19 mouse cellular contexts compared by ENCODE assay signal in genomic region chr1:86349201-86349600, GRCm38 (mm10). TPM values are rescaled to one million over a fixed set of nuclear protein-coding genes. Genes with fewer than 3 reads are reported as not detected.
DNase-seq lines count a peak whose midpoint lies in the region; ATAC-seq and TF ChIP-seq lines count a peak whose summit lies in the region.
"Had no signal": no experiment of that assay in that cellular context is flagged by ENCODE, and none has a peak within 500 bp of the region (broad histone marks: within the 10 kb centered on the region; RNA-seq: fewer than 3 reads in every experiment).

No protein-coding gene starts in this region.

- 91% methylated on average over 3 of the region's 3 CpGs for WGBS in hindbrain, postnatal 0 days
- WGBS in hindbrain, embryonic 12.5 days, result 87% methylated on average over 3 of the region's 3 CpGs
- WGBS in liver, embryonic 13.5 days (ENCODE audit: insufficient replicate concordance), result 81% methylated on average over 3 of the region's 3 CpGs
- 87% methylated on average over 3 of the region's 3 CpGs for WGBS in liver, postnatal 0 days (ENCODE audit: insufficient replicate concordance)
- 92% methylated on average over 3 of the region's 3 CpGs for WGBS in forebrain, embryonic 12.5 days

- no peaks in the 10 kb centered on the region for H3K4me1 ChIP-seq in hindbrain, postnatal 0 days (ENCODE audit: insufficient read depth, low read length)
- H3K4me1 ChIP-seq in hindbrain, embryonic 12.5 days, result no peaks in the 10 kb centered on the region
- peaks cover 9% of the 10 kb centered on the region; the same call in 1 of the 2 replicates for H3K4me1 ChIP-seq in liver, embryonic 13.5 days (replicated peaks)
- no peaks in the 10 kb centered on the region; the same call in 1 of the 2 replicates for H3K4me1 ChIP-seq in liver, postnatal 0 days (ENCODE audit: insufficient read depth)
- H3K4me1 ChIP-seq in ES-Bruce4 (ENCODE audit: control insufficient read depth, insufficient read depth, low read length), result peaks cover 3% of the 10 kb centered on the region
- no peaks in the 10 kb centered on the region for H3K4me1 ChIP-seq in forebrain, embryonic 12.5 days
- H3K4me1 ChIP-seq: embryonic facial prominence, embryonic 12.5 days; heart, embryonic 13.5 days had no signal

- H3K27ac ChIP-seq in hindbrain, postnatal 0 days, result no peak overlapping the region
- H3K27ac ChIP-seq in hindbrain, embryonic 12.5 days, result no peak overlapping the region
- H3K27ac ChIP-seq in liver, embryonic 13.5 days, result peak overlapping the region; percentile 44; the same call in 1 of the 2 replicates
- no peak overlapping the region for H3K27ac ChIP-seq in liver, postnatal 0 days (ENCODE audit: low read depth)
- H3K27ac ChIP-seq in ES-Bruce4 (ENCODE audit: insufficient read depth, low read length), result peak overlapping the region; percentile 95
- H3K27ac ChIP-seq in forebrain, embryonic 12.5 days, result no peak overlapping the region
- H3K27ac ChIP-seq: embryonic facial prominence, embryonic 12.5 days; heart, embryonic 13.5 days had no signal

- no peaks in the 10 kb centered on the region for H3K9me3 ChIP-seq in hindbrain, postnatal 0 days (ENCODE audit: low read length)
- H3K9me3 ChIP-seq in hindbrain, embryonic 12.5 days (replicated peaks), result no peaks in the 10 kb centered on the region
- H3K9me3 ChIP-seq in liver, embryonic 13.5 days (replicated peaks), result no peaks in the 10 kb centered on the region
- no peaks in the 10 kb centered on the region for H3K9me3 ChIP-seq in liver, postnatal 0 days (ENCODE audit: low read length)
- H3K9me3 ChIP-seq in ES-Bruce4 (replicated peaks; ENCODE audit: control insufficient read depth, insufficient read depth, low read length, poor library complexity, severe bottlenecking), result no peaks in the 10 kb centered on the region
- no peaks in the 10 kb centered on the region for H3K9me3 ChIP-seq in forebrain, embryonic 12.5 days
- H3K9me3 ChIP-seq: embryonic facial prominence, embryonic 12.5 days; G1E; heart, embryonic 13.5 days had no signal

- no peak for TF ChIP-seq EP300 in liver, postnatal 0 days (IDR thresholded peaks at IDR 0.05; ENCODE audit: low read depth)
- TF ChIP-seq EP300 in ES-Bruce4 (IDR thresholded peaks at IDR 0.05; ENCODE audit: insufficient read depth, low read depth, low read length), result no peak

- no peak overlapping the region for H3K4me2 ChIP-seq in hindbrain, postnatal 0 days (ENCODE audit: low read depth, low read length)
- no peak overlapping the region for H3K4me2 ChIP-seq in hindbrain, embryonic 12.5 days (replicated peaks)
- no peak overlapping the region for H3K4me2 ChIP-seq in liver, embryonic 13.5 days
- no peak overlapping the region for H3K4me2 ChIP-seq in liver, postnatal 0 days (ENCODE audit: low read depth, low read length)
- H3K4me2 ChIP-seq in forebrain, embryonic 12.5 days, result no peak overlapping the region
- H3K4me2 ChIP-seq: embryonic facial prominence, embryonic 12.5 days; heart, embryonic 13.5 days had no signal

- DNase-seq in hindbrain, postnatal 0 days (ENCODE audit: low spot score), result no peak
- DNase-seq in liver, embryonic 13.5 days, result no peak
- DNase-seq in liver, postnatal 0 days, result no peak
- DNase-seq in layer of hippocampus, postnatal 36 days, result no peak
- DNase-seq: cerebellum, adult 11-12 months; cerebellum, adult 9-10 months; cerebellum, postnatal 25 days; gastrocnemius, postnatal 14 days; heart, postnatal 36 days had no signal

- ATAC-seq in hindbrain, postnatal 0 days, result 0 out of 2 replicates have a peak, but pooled peaks have one; percentile 27
- no peak for ATAC-seq in hindbrain, embryonic 12.5 days (ENCODE audit: low FRiP score)
- 0 out of 2 replicates have a peak, but pooled peaks have one; percentile 3 for ATAC-seq in liver, embryonic 13.5 days (ENCODE audit: low read depth)
- no peak for ATAC-seq in liver, postnatal 0 days
- ATAC-seq in forebrain, embryonic 12.5 days (ENCODE audit: low FRiP score), result no peak
- ATAC-seq: forebrain, embryonic 16.5 days; hindbrain, embryonic 16.5 days had no signal

- no peak for TF ChIP-seq CTCF in hindbrain, postnatal 0 days (IDR thresholded peaks at IDR 0.05; ENCODE audit: low read depth)
- no peak for TF ChIP-seq CTCF in liver, postnatal 0 days (IDR thresholded peaks at IDR 0.05; ENCODE audit: low read depth)
- no peak for TF ChIP-seq CTCF in ES-Bruce4 (IDR thresholded peaks at IDR 0.05; ENCODE audit: low read depth, low read length)

- H3K36me3 ChIP-seq in hindbrain, postnatal 0 days (ENCODE audit: insufficient read depth, low read length), result peaks cover 61% of the 10 kb centered on the region
- H3K36me3 ChIP-seq in hindbrain, embryonic 12.5 days, result peaks cover 66% of the 10 kb centered on the region
- H3K36me3 ChIP-seq in liver, embryonic 13.5 days, result peaks cover 74% of the 10 kb centered on the region
- H3K36me3 ChIP-seq in liver, postnatal 0 days (replicated peaks; ENCODE audit: insufficient read depth, low read length), result peaks cover 64% of the 10 kb centered on the region
- H3K36me3 ChIP-seq in ES-Bruce4 (ENCODE audit: control insufficient read depth, insufficient read depth, low read length, poor library complexity, severe bottlenecking), result peaks cover 77% of the 10 kb centered on the region
- peaks cover 81% of the 10 kb centered on the region for H3K36me3 ChIP-seq in forebrain, embryonic 12.5 days (replicated peaks)

- TF ChIP-seq POLR2A in ES-Bruce4 (IDR thresholded peaks at IDR 0.05; ENCODE audit: insufficient read depth, low read length), result no peak

- no peak overlapping the region for H3K9ac ChIP-seq in hindbrain, postnatal 0 days (replicated peaks; ENCODE audit: low read length)
- no peak overlapping the region for H3K9ac ChIP-seq in hindbrain, embryonic 12.5 days
- no peak overlapping the region for H3K9ac ChIP-seq in liver, embryonic 13.5 days
- H3K9ac ChIP-seq in liver, postnatal 0 days (replicated peaks), result no peak overlapping the region
- no peak overlapping the region for H3K9ac ChIP-seq in ES-Bruce4 (ENCODE audit: low read depth, poor library complexity, severe bottlenecking)
- no peak overlapping the region for H3K9ac ChIP-seq in forebrain, embryonic 12.5 days
- H3K9ac ChIP-seq: embryonic facial prominence, embryonic 12.5 days; heart, embryonic 13.5 days had no signal

- H3K27me3 ChIP-seq in hindbrain, postnatal 0 days (ENCODE audit: insufficient read depth, low read length), result no peaks in the 10 kb centered on the region
- no peaks in the 10 kb centered on the region for H3K27me3 ChIP-seq in hindbrain, embryonic 12.5 days
- H3K27me3 ChIP-seq in liver, embryonic 13.5 days, result no peaks in the 10 kb centered on the region
- no peaks in the 10 kb centered on the region for H3K27me3 ChIP-seq in liver, postnatal 0 days (ENCODE audit: insufficient read depth, low read length)
- no peaks in the 10 kb centered on the region for H3K27me3 ChIP-seq in ES-Bruce4 (ENCODE audit: control insufficient read depth, insufficient read depth, low read length, poor library complexity, severe bottlenecking)
- H3K27me3 ChIP-seq in forebrain, embryonic 12.5 days, result no peaks in the 10 kb centered on the region
- H3K27me3 ChIP-seq: embryonic facial prominence, embryonic 12.5 days; heart, embryonic 13.5 days had no signal

- H3K4me3 ChIP-seq in hindbrain, postnatal 0 days (ENCODE audit: low read length), result no peak overlapping the region
- H3K4me3 ChIP-seq in hindbrain, embryonic 12.5 days, result no peak overlapping the region
- no peak overlapping the region for H3K4me3 ChIP-seq in liver, embryonic 13.5 days (replicated peaks)
- H3K4me3 ChIP-seq in liver, postnatal 0 days (ENCODE audit: low read depth, low read length), result no peak overlapping the region
- no peak overlapping the region for H3K4me3 ChIP-seq in ES-Bruce4 (ENCODE audit: low read depth, low read length)
- no peak overlapping the region for H3K4me3 ChIP-seq in forebrain, embryonic 12.5 days (replicated peaks)
- H3K4me3 ChIP-seq: embryonic facial prominence, embryonic 12.5 days; heart, embryonic 13.5 days had no signal

RNA-seq across cellular contexts. Expression of gene Ncl, which starts 10.0 kb away (rescaled TPM):
- total RNA-seq in hindbrain, postnatal 0 days (2014; rRNA removed), result 15.1 and 17.2 TPM in 2 replicates
- polyA plus RNA-seq in hindbrain, postnatal 0 days (2015; fragmentation: Nextera tagmentation; extraction: Ambion mirVana), result 203 and 213 TPM in 2 replicates
- 345 and 366 TPM in 2 replicates for polyA plus RNA-seq in hindbrain, embryonic 12.5 days (2016; fragmentation: Nextera tagmentation; extraction: Ambion mirVana)
- 423 and 530 TPM in 2 replicates for polyA plus RNA-seq in liver, embryonic 13.5 days (2015; fragmentation: Nextera tagmentation; extraction: Ambion mirVana)
- polyA plus RNA-seq in liver, postnatal 0 days (2015; fragmentation: Nextera tagmentation; extraction: Ambion mirVana), result 169 and 175 TPM in 2 replicates
- polyA plus RNA-seq in ES-Bruce4 (2011; ENCODE audit: insufficient read depth, insufficient read length, low read depth, missing spikeins), result 1,350 and 1,473 TPM in 2 replicates
- total RNA-seq in layer of hippocampus, postnatal 36 days (2021), result 100 to 1,000 TPM; 136 to 137 TPM
- 453 and 465 TPM in 2 replicates for polyA plus RNA-seq in forebrain, embryonic 12.5 days (2016; fragmentation: Nextera tagmentation; extraction: Ambion mirVana)

RNA-seq across cellular contexts. Expression of gene B3gnt7, which starts 46.6 kb away (rescaled TPM):
- total RNA-seq in hindbrain, postnatal 0 days (2014; rRNA removed), result 12.6 and 14.1 TPM in 2 replicates
- polyA plus RNA-seq in hindbrain, postnatal 0 days (2015; fragmentation: Nextera tagmentation; extraction: Ambion mirVana), result 8.7 and 9.2 TPM in 2 replicates
- 4.0 and 4.5 TPM in 2 replicates for polyA plus RNA-seq in hindbrain, embryonic 12.5 days (2016; fragmentation: Nextera tagmentation; extraction: Ambion mirVana)
- 2.4 and 3.2 TPM in 2 replicates for polyA plus RNA-seq in liver, embryonic 13.5 days (2015; fragmentation: Nextera tagmentation; extraction: Ambion mirVana)
- 0.46 and 1.0 TPM in 2 replicates for polyA plus RNA-seq in liver, postnatal 0 days (2015; fragmentation: Nextera tagmentation; extraction: Ambion mirVana)
- polyA plus RNA-seq in ES-Bruce4 (2011; ENCODE audit: insufficient read depth, insufficient read length, low read depth, missing spikeins), result 54.9 and 55.3 TPM in 2 replicates
- 1 to 10 TPM; 1.2 to 1.6 TPM for total RNA-seq in layer of hippocampus, postnatal 36 days (2021)
- polyA plus RNA-seq in forebrain, embryonic 12.5 days (2016; fragmentation: Nextera tagmentation; extraction: Ambion mirVana), result 2.6 and 3.0 TPM in 2 replicates
- total RNA-seq: gastrocnemius, adult 18-20 months had no signal
- polyA plus RNA-seq: C2C12, G1E had no signal

Comparison
In these comparisons a context has a peak if more than half of its experiments do, and no peak if none do; other contexts are left out.
1. ATAC-seq: peak in hindbrain, postnatal 0 days (single experiment) and liver, embryonic 13.5 days (single experiment); none in hindbrain, embryonic 12.5 days (single experiment), liver, postnatal 0 days (single experiment) and forebrain, embryonic 12.5 days (single experiment).
2. H3K27ac ChIP-seq: peak in liver, embryonic 13.5 days (single experiment) and ES-Bruce4 (single experiment); none in hindbrain, postnatal 0 days (single experiment), hindbrain, embryonic 12.5 days (single experiment), liver, postnatal 0 days (single experiment) and forebrain, embryonic 12.5 days (single experiment).